Mouse (Mus musculus): ENCODE measurements around the gene Ppp3ca. TPM values are rescaled to one million over a fixed set of nuclear protein-coding genes. Genes with fewer than 3 reads are reported as not detected.
"Not testable (repeated sequence)": the region's sequence is repeated elsewhere in the genome, so short reads cannot be mapped to it uniquely, and the experiment has no call there.

The Ppp3ca gene
- polyA plus RNA-seq, 1 experiment from 2014 or later = 44.8 TPM

DNA sequence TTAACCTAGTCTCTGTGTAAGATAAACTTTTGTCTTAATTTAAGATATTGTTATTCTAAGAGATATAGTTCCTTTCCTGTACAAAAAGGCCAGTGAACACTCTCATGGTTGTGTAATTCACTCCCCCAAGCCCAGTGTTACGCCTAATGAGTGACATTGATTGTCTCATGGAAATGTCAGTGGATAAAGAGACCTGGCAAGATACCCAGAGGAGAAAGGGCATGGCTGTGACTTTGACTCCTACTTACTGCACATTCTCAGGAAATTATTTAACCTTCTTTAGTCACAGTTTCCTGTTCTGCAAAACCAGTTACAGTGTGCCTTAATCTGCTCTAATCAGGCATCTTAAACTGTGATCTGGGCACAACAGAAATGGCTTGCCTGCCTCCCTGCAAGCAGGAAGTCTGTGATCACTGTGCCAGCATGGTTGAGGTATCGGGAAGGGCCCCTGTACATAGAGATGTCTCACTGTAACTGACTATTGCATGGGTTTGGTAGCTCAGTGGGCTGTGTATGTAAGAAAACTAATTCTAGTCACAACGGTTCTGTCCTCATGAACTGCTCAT, 27.8 kb downstream of the Ppp3ca start:
- Histone ChIP-seq H3K9me3 (replicated peaks; ENCODE audit: control insufficient read depth, low read length) (no peaks in the 10 kb centered on the region), H3K9ac (ENCODE audit: low read length) (no peak overlapping the region), H3K4me1 (ENCODE audit: control insufficient read depth, insufficient read depth, low read length) (peaks cover 19% of the 10 kb centered on the region), H3K4me3 (ENCODE audit: low read length) (no peak overlapping the region), H3K36me3 (ENCODE audit: control insufficient read depth, insufficient read depth) (no peaks in the 10 kb centered on the region), H3K27me3 (ENCODE audit: control insufficient read depth, insufficient read depth, low read length) (no peaks in the 10 kb centered on the region), H3K27ac (ENCODE audit: low read length) (no peak overlapping the region), H3K4me2 (ENCODE audit: low read depth, low read length) (no peak overlapping the region)
- ATAC-seq (replicated peaks; ENCODE audit: extremely low read depth, insufficient read depth, low FRiP score) = no peak
- WGBS = 56% methylated on average over 3 of the region's 3 CpGs

DNA sequence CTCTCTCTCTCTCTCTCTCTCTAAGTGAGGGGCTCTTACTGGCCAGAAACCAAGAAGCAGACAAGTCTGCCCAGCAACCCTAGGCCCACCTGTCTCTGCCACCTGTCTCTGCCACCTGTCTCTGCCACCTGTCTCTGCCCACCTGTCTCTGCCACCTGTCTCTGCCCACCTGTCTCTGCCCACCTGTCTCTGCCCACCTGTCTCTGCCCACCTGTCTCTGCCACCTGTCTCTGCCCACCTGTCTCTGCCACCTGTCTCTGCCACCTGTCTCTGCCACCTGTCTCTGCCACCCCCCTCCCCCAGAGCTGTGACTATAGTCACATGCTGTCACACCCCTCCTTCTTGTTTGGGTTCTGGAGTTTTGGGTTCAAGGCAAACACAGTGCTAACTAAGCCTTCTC, 29.8 kb downstream of the Ppp3ca start:
- not testable (repeated sequence) for H3K4me3 ChIP-seq (ENCODE audit: low read length)
- H3K4me1 ChIP-seq (ENCODE audit: control insufficient read depth, insufficient read depth, low read length) = peaks cover 22% of the 10 kb centered on the region

DNA sequence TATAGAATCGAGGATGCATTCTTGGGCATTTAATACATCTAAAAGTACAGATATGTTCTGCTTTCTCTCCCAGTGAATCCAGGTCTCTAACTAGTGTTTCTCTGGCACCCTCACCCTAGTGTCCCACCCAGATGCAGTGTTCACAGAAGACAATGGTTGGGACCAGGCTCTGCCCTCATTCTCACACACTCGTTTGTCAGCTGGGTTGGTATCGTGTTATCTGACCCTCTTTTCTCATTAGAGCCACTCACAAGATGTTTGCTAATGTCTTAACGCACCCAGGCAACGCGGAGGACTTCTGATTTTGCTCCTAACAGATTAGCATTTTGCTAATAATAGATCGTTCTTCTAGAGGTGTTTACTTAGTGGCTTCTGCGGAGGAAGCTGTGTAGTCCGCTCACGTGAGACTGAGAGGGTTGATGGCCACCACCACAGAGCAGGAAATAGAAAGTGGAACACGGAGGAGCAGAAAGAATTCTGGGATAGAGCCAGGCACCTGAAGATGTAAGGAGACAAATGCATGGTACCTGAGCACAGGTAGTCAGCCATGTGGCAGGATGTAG, 30.6 kb downstream of the Ppp3ca start:
- Histone ChIP-seq H3K27ac (ENCODE audit: low read length) (no peak overlapping the region), H3K4me1 (ENCODE audit: control insufficient read depth, insufficient read depth, low read length) (peaks cover 29% of the 10 kb centered on the region), H3K9ac (ENCODE audit: low read length) (peak overlapping the region; percentile 43; the same call in 1 of the 2 replicates), H3K4me3 (ENCODE audit: low read length) (peak overlapping the region; percentile 34), H3K9me3 (replicated peaks; ENCODE audit: control insufficient read depth, low read length) (no peaks in the 10 kb centered on the region), H3K36me3 (ENCODE audit: control insufficient read depth, insufficient read depth) (no peaks in the 10 kb centered on the region), H3K4me2 (ENCODE audit: low read depth, low read length) (peak overlapping the region; percentile 60), H3K27me3 (ENCODE audit: control insufficient read depth, insufficient read depth, low read length) (no peaks in the 10 kb centered on the region)
- 0 out of 2 replicates have a peak, but pooled peaks have one; percentile 4 for ATAC-seq (replicated peaks; ENCODE audit: extremely low read depth, insufficient read depth, low FRiP score)
- 14% methylated on average over 11 of the region's 11 CpGs for WGBS

More for the DNA sequence above, 29.8 kb downstream of the Ppp3ca start:
- not testable (repeated sequence) for H3K9me3 ChIP-seq (replicated peaks; ENCODE audit: control insufficient read depth, low read length); ATAC-seq (replicated peaks; ENCODE audit: extremely low read depth, insufficient read depth, low FRiP score); H3K9ac ChIP-seq (ENCODE audit: low read length); H3K4me2 ChIP-seq (ENCODE audit: low read depth, low read length); H3K36me3 ChIP-seq (ENCODE audit: control insufficient read depth, insufficient read depth); H3K27me3 ChIP-seq (ENCODE audit: control insufficient read depth, insufficient read depth, low read length); H3K27ac ChIP-seq (ENCODE audit: low read length)

DNA sequence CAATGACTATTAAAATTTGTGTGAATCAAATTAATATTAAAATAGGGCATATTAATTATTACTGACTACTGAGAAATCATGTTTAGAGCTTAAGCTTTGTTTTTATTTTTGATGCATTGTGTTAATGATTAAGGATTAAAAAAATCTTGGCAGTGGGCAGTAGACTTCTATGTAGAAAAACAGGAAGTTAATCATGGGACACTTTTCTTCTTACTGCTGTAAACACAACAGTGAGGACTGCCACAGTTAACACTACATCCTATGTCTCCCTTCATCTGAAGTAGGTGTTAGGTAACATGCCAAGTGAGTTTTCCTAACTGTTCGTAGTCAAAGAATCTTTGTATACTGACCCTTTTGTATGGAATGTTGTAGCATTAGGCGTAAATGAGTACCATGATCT, 32.9 kb downstream of the Ppp3ca start:
- ATAC-seq (replicated peaks; ENCODE audit: extremely low read depth, insufficient read depth, low FRiP score) = no peak
- H3K9ac ChIP-seq (ENCODE audit: low read length) = no peak overlapping the region
- no peaks in the 10 kb centered on the region for H3K9me3 ChIP-seq (replicated peaks; ENCODE audit: control insufficient read depth, low read length)
- no peaks in the 10 kb centered on the region for H3K27me3 ChIP-seq (ENCODE audit: control insufficient read depth, insufficient read depth, low read length)
- 57% methylated on average over 2 of the region's 2 CpGs for WGBS
- H3K4me1 ChIP-seq (ENCODE audit: control insufficient read depth, insufficient read depth, low read length) = peaks cover 25% of the 10 kb centered on the region
- H3K27ac ChIP-seq (ENCODE audit: low read length) = no peak overlapping the region
- H3K4me2 ChIP-seq (ENCODE audit: low read depth, low read length) = no peak overlapping the region
- no peaks in the 10 kb centered on the region for H3K36me3 ChIP-seq (ENCODE audit: control insufficient read depth, insufficient read depth)
- H3K4me3 ChIP-seq (ENCODE audit: low read length) = no peak overlapping the region

DNA sequence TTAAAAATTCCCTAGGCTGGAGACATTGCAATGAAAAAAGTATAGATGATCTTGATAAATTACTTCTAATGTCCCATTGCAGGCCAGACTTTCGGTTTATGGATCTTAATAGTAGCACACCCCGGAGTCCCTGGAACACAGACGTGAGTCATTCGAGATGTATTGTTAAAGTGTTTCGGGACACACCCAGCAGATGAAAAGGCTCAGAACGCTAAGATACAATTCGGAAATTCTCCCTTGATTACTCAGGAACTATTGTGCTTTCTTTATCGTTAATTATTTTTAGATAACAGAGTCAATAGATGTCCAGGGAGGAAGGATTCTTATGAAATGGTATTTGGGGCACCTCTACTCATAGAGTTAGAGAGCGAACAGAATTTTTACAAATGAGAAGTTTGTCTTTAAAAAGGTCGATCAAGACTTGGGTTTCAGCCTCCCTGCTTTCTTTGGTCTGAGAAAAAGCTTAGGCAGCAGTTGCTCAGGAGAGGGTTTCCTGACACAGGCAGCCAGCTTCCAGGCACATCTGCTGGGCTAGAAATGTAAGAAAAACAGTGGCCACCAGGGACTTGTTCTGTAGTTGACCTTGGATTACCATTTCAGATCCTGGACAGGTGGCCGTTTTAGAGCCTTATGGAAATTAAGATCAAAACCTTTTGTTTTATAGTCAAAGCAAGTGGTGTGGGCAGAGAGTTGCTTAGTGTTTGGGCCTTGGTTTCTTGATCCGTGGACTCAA, 34.8 kb downstream of the Ppp3ca start:
- peaks cover 29% of the 10 kb centered on the region for H3K4me1 ChIP-seq (ENCODE audit: control insufficient read depth, insufficient read depth, low read length)
- H3K9ac ChIP-seq (ENCODE audit: low read length) = no peak overlapping the region
- no peaks in the 10 kb centered on the region for H3K36me3 ChIP-seq (ENCODE audit: control insufficient read depth, insufficient read depth)
- H3K9me3 ChIP-seq (replicated peaks; ENCODE audit: control insufficient read depth, low read length) = no peaks in the 10 kb centered on the region
- H3K27me3 ChIP-seq (ENCODE audit: control insufficient read depth, insufficient read depth, low read length) = no peaks in the 10 kb centered on the region
- H3K4me2 ChIP-seq (ENCODE audit: low read depth, low read length) = no peak overlapping the region
- H3K27ac ChIP-seq (ENCODE audit: low read length) = peak overlapping the region; percentile 50
- no peak overlapping the region for H3K4me3 ChIP-seq (ENCODE audit: low read length)
- 70% methylated on average over 12 of the region's 12 CpGs for WGBS
- no peak for ATAC-seq (replicated peaks; ENCODE audit: extremely low read depth, insufficient read depth, low FRiP score)

DNA sequence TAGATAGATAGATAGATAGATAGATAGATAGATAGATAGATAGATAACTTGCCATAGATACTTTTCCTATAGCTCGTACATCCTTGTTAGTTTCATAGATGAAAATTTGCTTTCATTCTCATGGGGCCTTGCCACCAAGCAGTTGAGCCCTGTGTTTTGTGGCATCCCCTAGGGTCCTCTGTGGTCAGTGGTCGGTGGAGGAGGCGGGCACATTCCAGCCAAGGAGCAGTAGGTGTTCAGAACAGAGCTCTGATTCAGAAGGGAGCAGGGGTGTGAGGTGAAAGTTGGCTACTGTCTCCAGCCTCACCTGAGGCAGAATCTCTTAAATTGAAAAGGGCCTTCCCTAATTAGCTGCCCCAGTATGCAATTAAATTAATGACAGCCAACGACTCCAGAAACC, 36.1 kb downstream of the Ppp3ca start:
- Histone ChIP-seq H3K27ac (ENCODE audit: low read length) (no peak overlapping the region), H3K36me3 (ENCODE audit: control insufficient read depth, insufficient read depth) (no peaks in the 10 kb centered on the region), H3K9me3 (replicated peaks; ENCODE audit: control insufficient read depth, low read length) (no peaks in the 10 kb centered on the region), H3K4me3 (ENCODE audit: low read length) (no peak overlapping the region), H3K27me3 (ENCODE audit: control insufficient read depth, insufficient read depth, low read length) (no peaks in the 10 kb centered on the region), H3K4me2 (ENCODE audit: low read depth, low read length) (no peak overlapping the region), H3K9ac (ENCODE audit: low read length) (no peak overlapping the region), H3K4me1 (ENCODE audit: control insufficient read depth, insufficient read depth, low read length) (peaks cover 24% of the 10 kb centered on the region)
- WGBS = 82% methylated on average over 4 of the region's 4 CpGs
- ATAC-seq (replicated peaks; ENCODE audit: extremely low read depth, insufficient read depth, low FRiP score) = no peak

DNA sequence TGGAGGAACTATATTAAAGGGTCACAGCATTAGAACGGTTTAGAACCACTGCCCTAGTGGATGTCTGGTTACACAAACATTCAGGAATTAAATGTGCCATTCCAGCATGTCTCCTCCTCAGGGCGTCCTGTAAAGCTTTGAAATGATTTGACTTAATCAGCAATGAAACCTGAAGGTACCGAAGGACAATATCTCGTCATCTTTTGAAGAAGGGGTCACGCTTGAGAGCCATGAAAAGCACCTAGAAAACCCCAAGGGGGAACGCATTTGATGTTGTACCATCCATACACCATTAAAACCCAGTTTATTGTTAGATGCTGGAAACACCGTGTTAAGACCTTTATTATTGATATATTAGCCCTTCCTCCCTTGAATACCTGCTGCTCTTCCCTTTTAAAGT, 36.8 kb downstream of the Ppp3ca start:
- Histone ChIP-seq H3K4me2 (ENCODE audit: low read depth, low read length) (no peak overlapping the region), H3K27ac (ENCODE audit: low read length) (no peak overlapping the region)
- WGBS = 85% methylated on average over 7 of the region's 7 CpGs

DNA sequence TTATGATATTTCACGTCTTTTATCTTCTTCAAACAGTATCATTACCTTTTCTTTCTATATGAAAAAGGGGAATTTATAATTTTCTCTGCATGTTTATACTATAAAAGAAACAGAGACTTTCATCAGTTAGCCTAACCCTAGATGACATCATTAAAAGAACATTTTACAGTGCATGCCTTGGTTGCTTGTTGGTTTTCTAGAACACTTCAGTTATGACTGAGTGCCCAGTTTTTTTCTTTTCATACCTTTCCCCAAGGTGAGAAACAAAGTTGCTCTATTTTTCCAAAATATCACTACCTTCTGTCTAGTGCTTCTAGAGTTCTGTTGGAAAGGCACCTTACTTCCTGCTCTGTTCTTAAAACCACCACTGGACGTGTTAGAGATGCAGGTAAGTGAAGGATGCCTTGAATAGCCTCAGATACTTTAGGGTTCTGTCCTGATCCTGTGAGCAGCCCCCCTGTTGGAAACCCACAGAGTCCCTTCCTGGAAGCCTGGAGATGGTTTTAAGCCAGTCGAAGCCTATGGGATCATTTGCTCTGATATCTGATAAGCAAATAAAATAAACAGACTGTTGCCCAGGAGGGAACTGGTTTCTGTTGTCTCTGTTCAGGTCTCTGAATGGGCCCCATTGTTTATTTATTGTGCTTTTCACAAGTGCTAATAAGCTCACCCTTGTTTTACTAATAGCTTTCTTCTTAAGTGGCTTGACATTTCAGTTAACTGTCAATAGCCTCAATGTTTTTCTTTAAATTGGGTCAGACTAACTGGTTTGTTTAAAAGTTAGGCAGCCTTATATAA, 37.5 kb downstream of the Ppp3ca start:
- no peak overlapping the region for H3K4me2 ChIP-seq (ENCODE audit: low read depth, low read length)
- H3K4me1 ChIP-seq (ENCODE audit: control insufficient read depth, insufficient read depth, low read length) = peaks cover 22% of the 10 kb centered on the region
- 58% methylated on average over 3 of the region's 3 CpGs for WGBS
- H3K27ac ChIP-seq (ENCODE audit: low read length) = no peak overlapping the region
- no peak overlapping the region for H3K4me3 ChIP-seq (ENCODE audit: low read length)
- ATAC-seq (replicated peaks; ENCODE audit: extremely low read depth, insufficient read depth, low FRiP score) = no peak
- H3K9me3 ChIP-seq (replicated peaks; ENCODE audit: control insufficient read depth, low read length) = no peaks in the 10 kb centered on the region
- H3K9ac ChIP-seq (ENCODE audit: low read length) = no peak overlapping the region
- H3K36me3 ChIP-seq (ENCODE audit: control insufficient read depth, insufficient read depth) = peaks cover 3% of the 10 kb centered on the region; the same call in 1 of the 2 replicates
- H3K27me3 ChIP-seq (ENCODE audit: control insufficient read depth, insufficient read depth, low read length) = no peaks in the 10 kb centered on the region

More for the DNA sequence above, 36.8 kb downstream of the Ppp3ca start:
- Histone ChIP-seq H3K4me3 (ENCODE audit: low read length) (no peak overlapping the region), H3K27me3 (ENCODE audit: control insufficient read depth, insufficient read depth, low read length) (no peaks in the 10 kb centered on the region), H3K36me3 (ENCODE audit: control insufficient read depth, insufficient read depth) (peaks cover 3% of the 10 kb centered on the region; the same call in 1 of the 2 replicates), H3K9me3 (replicated peaks; ENCODE audit: control insufficient read depth, low read length) (no peaks in the 10 kb centered on the region), H3K9ac (ENCODE audit: low read length) (no peak overlapping the region), H3K4me1 (ENCODE audit: control insufficient read depth, insufficient read depth, low read length) (peaks cover 22% of the 10 kb centered on the region)
- ATAC-seq (replicated peaks; ENCODE audit: extremely low read depth, insufficient read depth, low FRiP score) = no peak
